Mouse (Mus musculus): ENCODE measurements around the gene Csrnp3. TPM values are rescaled to one million over a fixed set of nuclear protein-coding genes. Genes with fewer than 3 reads are reported as not detected.

Gene Csrnp3
- polyA plus RNA-seq, 1 experiment, result 0.05 TPM

DNA sequence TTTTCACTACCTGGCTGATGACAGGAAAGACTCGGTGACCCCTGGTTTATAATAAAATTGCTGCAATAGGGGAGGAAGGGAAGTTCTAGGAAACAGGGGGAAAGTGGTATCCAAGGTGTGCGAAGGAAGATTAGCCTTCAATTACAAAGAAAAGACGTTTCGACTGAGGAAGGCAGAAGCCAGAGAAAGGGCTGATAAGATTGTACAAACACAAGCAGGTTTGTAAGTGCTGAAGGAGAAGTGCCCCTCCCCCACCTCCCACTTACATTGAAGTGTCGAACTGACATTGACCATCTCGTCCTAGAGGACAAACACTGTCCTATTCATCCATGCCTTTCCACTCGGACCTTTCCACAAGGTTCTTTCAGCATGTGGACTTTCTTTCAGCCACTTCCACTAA lies 70.4 kb downstream of the Csrnp3 start:
- TF ChIP-seq POLR2A (IDR thresholded peaks at IDR 0.05; ENCODE audit: low read depth, low read length) (no peak), CTCF (IDR thresholded peaks at IDR 0.05; ENCODE audit: borderline replicate concordance, insufficient read depth, low read length) (no peak)
- Histone ChIP-seq H3K4me1 (ENCODE audit: control insufficient read depth, insufficient read depth, low read length) (no peaks in the 10 kb centered on the region), H3K27ac (ENCODE audit: insufficient read depth, low read length) (no peak overlapping the region), H3K4me3 (ENCODE audit: insufficient read depth, low read length) (no peak overlapping the region)

DNA sequence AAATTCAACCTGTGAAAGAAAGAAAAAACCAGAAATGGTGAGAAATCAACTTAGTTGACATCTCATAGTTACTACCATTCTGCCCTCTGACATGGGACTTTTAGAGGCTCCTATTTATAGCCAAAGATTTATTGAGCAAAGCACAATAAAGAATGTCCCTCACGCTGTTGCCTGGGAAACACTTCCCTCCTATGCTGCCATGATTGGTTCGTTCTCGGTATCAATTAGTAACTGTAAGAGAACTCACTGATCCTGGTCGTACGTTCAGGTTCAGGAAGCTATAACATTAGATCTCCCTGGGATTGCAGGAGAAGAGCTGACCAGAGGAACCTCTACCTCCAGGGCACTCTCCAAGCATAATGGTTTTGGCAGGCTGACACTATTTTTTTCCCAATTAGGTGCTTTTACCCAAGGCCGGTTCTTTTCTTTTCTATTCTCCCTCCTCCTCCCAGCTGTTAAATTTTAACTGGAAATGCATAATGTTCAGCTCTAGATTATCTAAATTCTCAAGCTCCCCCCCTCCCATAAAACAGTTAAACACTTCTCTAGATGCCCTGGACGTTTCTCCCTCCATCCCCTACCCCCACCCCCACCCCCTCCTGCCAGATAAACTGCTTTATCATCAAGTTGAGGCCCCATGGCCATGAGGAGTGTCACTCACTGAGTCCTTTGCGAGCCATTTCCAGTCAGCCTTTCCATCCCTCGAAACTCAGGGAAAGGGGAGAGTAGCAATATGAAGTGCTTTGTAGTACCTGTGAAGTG lies 75.3 kb downstream of the Csrnp3 start:
- Histone ChIP-seq H3K4me1 (ENCODE audit: control insufficient read depth, insufficient read depth, low read length) (no peaks in the 10 kb centered on the region), H3K27ac (ENCODE audit: insufficient read depth, low read length) (no peak overlapping the region), H3K4me3 (ENCODE audit: insufficient read depth, low read length) (no peak overlapping the region)
- no peak for TF ChIP-seq POLR2A (IDR thresholded peaks at IDR 0.05; ENCODE audit: low read depth, low read length)
- no peak for TF ChIP-seq CTCF (IDR thresholded peaks at IDR 0.05; ENCODE audit: borderline replicate concordance, insufficient read depth, low read length)

DNA sequence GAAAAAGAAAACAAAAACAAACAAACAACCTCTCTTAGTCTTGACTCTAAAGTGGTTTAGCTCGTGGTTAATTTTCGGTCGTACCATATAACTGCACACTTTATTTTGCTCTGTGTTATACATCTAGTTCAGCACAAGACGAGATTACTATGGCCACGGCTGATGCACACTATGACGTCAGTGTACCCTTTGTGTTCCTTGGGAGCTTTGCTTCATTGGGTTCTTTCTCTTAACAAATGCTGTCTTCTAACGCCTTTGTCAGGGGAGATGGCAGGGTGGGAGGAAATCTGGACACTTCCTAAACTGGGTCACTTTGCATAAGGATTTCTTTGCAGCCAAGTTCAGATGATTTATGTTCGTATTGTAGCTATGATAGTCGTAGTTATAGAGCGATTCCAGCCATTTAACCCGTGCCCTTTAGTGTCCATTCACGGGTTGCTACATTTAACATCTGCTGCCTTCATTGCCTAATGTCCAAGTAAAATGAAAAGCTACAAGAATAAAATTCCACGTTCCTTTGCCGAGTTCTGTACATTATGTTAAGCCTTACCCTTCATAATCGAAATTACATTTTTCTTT lies 79.9 kb downstream of the Csrnp3 start:
- H3K4me3 ChIP-seq (ENCODE audit: insufficient read depth, low read length), result no peak overlapping the region
- TF ChIP-seq CTCF (IDR thresholded peaks at IDR 0.05; ENCODE audit: borderline replicate concordance, insufficient read depth, low read length), result no peak
- TF ChIP-seq POLR2A (IDR thresholded peaks at IDR 0.05; ENCODE audit: low read depth, low read length), result no peak
- no peaks in the 10 kb centered on the region for H3K4me1 ChIP-seq (ENCODE audit: control insufficient read depth, insufficient read depth, low read length)
- H3K27ac ChIP-seq (ENCODE audit: insufficient read depth, low read length), result no peak overlapping the region

DNA sequence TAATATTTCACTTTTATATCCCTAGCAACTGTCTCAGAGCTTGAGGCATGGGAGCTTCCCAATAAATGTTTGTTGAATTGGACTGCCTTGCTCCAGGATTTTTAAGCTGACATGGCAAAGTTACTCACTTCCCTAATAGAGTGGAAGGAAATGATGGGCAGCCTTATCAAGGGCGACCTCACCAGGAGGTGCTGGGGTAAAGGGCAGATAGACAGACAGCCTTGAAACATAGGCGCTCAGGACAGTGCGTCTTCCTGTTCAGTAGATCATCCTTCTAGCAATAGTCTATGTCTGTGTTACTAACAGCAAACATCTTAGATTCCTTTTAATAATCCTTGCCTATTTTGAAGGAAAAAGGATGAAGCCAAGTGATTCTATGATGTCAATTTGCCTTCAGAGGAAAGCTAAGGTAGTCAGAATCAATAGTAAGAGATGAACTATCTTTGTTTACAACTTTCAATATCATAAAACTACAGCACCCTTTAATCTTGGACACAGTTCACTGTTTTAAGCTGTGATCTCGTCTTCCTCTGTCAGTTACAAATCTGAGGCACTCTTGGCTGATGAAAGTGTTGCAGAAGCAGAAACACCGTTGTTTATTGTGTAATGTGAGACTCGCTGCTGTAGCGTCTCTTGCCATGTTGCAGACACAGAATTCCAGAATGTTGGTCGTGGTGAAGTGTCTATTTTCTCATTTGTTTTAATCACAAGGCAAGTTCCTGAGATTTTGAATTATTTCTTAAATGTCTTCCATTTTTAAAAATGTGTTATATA lies 81.6 kb downstream of the Csrnp3 start:
- Histone ChIP-seq H3K4me3 (ENCODE audit: insufficient read depth, low read length) (no peak overlapping the region), H3K27ac (ENCODE audit: insufficient read depth, low read length) (no peak overlapping the region), H3K4me1 (ENCODE audit: control insufficient read depth, insufficient read depth, low read length) (no peaks in the 10 kb centered on the region; the same call in 1 of the 2 replicates)
- TF ChIP-seq CTCF (IDR thresholded peaks at IDR 0.05; ENCODE audit: borderline replicate concordance, insufficient read depth, low read length) (no peak), POLR2A (IDR thresholded peaks at IDR 0.05; ENCODE audit: low read depth, low read length) (no peak)

DNA sequence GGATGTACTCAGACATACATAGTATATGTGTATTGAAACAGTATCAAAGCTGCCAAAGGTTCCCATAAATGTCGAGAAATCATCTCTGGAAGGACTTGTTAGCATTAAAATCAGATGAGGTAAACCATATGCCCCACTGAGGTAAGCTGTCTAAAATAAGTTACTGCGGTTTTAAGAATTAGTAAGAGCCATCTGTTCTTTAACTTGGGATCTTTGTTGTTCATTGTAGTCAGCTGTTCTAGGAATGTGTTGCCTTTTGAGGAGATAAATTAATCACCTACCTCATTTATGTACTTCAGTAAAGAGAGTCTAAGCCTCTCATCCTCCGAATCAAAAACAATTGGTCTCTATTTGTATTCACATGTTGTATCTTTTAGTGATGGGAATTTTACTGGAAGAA lies 83.7 kb downstream of the Csrnp3 start:
- Histone ChIP-seq H3K4me3 (ENCODE audit: insufficient read depth, low read length) (no peak overlapping the region), H3K27ac (ENCODE audit: insufficient read depth, low read length) (no peak overlapping the region), H3K4me1 (ENCODE audit: control insufficient read depth, insufficient read depth, low read length) (no peaks in the 10 kb centered on the region; the same call in 1 of the 2 replicates)
- no peak for TF ChIP-seq CTCF (IDR thresholded peaks at IDR 0.05; ENCODE audit: borderline replicate concordance, insufficient read depth, low read length)
- TF ChIP-seq POLR2A (IDR thresholded peaks at IDR 0.05; ENCODE audit: low read depth, low read length), result no peak

DNA sequence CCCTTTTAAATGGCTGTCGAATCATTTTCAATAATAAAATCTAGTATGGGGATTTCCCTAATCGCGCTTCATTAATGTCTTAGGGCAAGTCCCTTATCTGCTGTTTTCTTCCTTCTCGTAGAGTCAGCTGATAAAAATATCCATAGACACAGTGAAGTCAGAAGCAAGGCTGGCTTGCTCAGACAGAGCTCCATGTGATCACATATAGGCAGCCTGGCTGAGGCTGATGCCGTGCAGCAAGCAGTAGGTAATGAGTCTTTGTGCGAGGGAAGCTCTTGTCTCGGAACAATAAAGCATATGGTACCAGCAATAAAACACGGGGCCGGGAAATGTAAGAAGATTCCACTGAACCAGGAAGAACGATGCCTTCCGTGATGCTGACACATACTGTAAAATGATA lies 84.4 kb downstream of the Csrnp3 start:
- Histone ChIP-seq H3K4me1 (ENCODE audit: control insufficient read depth, insufficient read depth, low read length) (no peaks in the 10 kb centered on the region; the same call in 1 of the 2 replicates), H3K27ac (ENCODE audit: insufficient read depth, low read length) (no peak overlapping the region), H3K4me3 (ENCODE audit: insufficient read depth, low read length) (no peak overlapping the region)
- no peak for TF ChIP-seq CTCF (IDR thresholded peaks at IDR 0.05; ENCODE audit: borderline replicate concordance, insufficient read depth, low read length)
- no peak for TF ChIP-seq POLR2A (IDR thresholded peaks at IDR 0.05; ENCODE audit: low read depth, low read length)

DNA sequence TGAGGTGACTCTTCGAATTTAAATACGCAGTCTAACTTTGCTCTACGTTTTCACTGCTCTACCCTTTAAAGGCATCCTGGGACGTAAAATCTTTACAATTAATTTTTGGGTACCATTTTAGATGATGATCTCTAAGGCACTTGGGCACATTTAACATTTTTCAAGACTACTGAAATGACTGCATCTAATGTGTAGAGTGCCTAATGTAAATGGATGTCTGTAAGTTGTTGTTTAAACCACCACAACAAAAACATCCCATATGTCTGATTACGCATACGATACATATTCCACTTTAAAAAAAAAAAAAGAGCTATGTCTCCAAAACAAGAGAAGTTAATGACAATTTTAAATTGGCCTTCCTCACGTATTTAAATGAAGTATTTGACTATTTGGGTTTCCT lies 85.7 kb downstream of the Csrnp3 start:
- peak overlapping the region; percentile 22; the same call in 1 of the 2 replicates for H3K4me3 ChIP-seq (ENCODE audit: insufficient read depth, low read length)
- no peak overlapping the region for H3K27ac ChIP-seq (ENCODE audit: insufficient read depth, low read length)
- no peaks in the 10 kb centered on the region; the same call in 1 of the 2 replicates for H3K4me1 ChIP-seq (ENCODE audit: control insufficient read depth, insufficient read depth, low read length)
- no peak for TF ChIP-seq POLR2A (IDR thresholded peaks at IDR 0.05; ENCODE audit: low read depth, low read length)
- no peak for TF ChIP-seq CTCF (IDR thresholded peaks at IDR 0.05; ENCODE audit: borderline replicate concordance, insufficient read depth, low read length)

DNA sequence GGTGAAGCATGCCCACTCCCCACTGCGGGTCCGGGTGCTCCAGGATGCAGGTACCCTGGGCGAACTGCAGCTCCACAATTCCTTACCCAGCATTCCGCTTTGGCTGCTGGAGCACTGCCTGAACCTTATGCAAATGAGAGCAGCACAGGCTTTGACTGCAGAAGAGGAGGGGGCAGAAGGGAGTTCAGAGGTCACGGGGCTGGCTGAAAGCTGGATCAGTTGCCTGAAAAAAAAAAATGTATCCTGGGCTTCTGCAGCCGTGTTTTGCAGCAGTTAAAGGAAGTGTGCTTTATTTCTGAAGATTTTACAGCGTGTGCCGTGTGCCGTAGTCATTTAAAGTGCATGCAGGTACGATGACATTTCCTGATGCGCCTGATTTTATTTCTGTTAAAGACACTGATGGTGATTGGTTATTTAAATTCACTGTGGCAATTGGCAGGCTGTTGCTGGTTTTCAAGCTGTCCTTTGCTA lies 86.3 kb downstream of the Csrnp3 start:
- H3K4me1 ChIP-seq (ENCODE audit: control insufficient read depth, insufficient read depth, low read length), result no peaks in the 10 kb centered on the region; the same call in 1 of the 2 replicates
- no peak overlapping the region for H3K27ac ChIP-seq (ENCODE audit: insufficient read depth, low read length)
- H3K4me3 ChIP-seq (ENCODE audit: insufficient read depth, low read length), result peak overlapping the region; percentile 22
- TF ChIP-seq CTCF (IDR thresholded peaks at IDR 0.05; ENCODE audit: borderline replicate concordance, insufficient read depth, low read length) (no peak), POLR2A (IDR thresholded peaks at IDR 0.05; ENCODE audit: low read depth, low read length) (no peak)

DNA sequence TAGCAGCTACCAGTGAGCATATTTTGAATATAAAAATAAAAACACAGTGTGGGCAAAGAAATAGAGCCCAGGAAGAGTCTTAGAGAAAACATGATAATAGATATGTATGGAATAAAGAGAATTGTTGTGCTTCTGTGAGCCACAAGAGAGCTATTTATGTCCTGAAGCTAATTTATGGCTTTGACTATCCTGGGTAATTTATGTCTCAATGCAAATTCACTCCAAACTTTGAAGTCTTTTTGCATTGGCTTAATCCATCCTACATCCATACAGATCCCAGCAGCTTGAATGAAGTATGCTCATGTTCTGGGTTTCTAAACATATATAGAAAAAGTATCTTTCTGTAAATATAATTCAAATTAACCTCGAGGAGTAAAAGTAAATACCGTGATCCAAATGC lies 88.5 kb downstream of the Csrnp3 start:
- no peak overlapping the region for H3K4me3 ChIP-seq (ENCODE audit: insufficient read depth, low read length)
- H3K4me1 ChIP-seq (ENCODE audit: control insufficient read depth, insufficient read depth, low read length), result no peaks in the 10 kb centered on the region; the same call in 1 of the 2 replicates
- H3K27ac ChIP-seq (ENCODE audit: insufficient read depth, low read length), result no peak overlapping the region
- TF ChIP-seq POLR2A (IDR thresholded peaks at IDR 0.05; ENCODE audit: low read depth, low read length), result no peak
- no peak for TF ChIP-seq CTCF (IDR thresholded peaks at IDR 0.05; ENCODE audit: borderline replicate concordance, insufficient read depth, low read length)
